Mouse (Mus musculus) liver, embryonic 16.5 days (tissue): Measurements from ENCODE around the gene Dlgap1. TPM values are rescaled to one million over a fixed set of nuclear protein-coding genes. Genes with fewer than 3 reads are reported as not detected.

Source experiments
- ATAC-seq: fragments of 200-750 bp; cut with Nextera tagmentation; 2 replicates; pipeline ENCODE4 v1.8.0; 2017; ENCODE audit warnings: low read depth, mild to moderate bottlenecking, moderate number of reproducible peaks, moderate library complexity
- H3K27ac ChIP-seq: fragments of 300-500 bp; sonication (generic); 2 replicates; pipeline ENCODE4 v1.5.1; 2014; ENCODE audit warnings: mild to moderate bottlenecking, low read length
- H3K27me3 ChIP-seq: fragments of 300-500 bp; sonication (generic); 2 replicates; pipeline ENCODE4 v1.6.1; 2014; ENCODE audit warnings: low read depth, low read length, mixed read lengths; ENCODE audit not compliant: control insufficient read depth, insufficient read depth
- H3K36me3 ChIP-seq: fragments of 300-500 bp; sonication (generic); 2 replicates; pipeline ENCODE4 v1.6.1; 2014; ENCODE audit warnings: mild to moderate bottlenecking; ENCODE audit not compliant: control insufficient read depth, insufficient read depth
- H3K4me1 ChIP-seq: fragments of 300-500 bp; sonication (generic); 2 replicates; pipeline ENCODE4 v1.6.1; 2014; ENCODE audit warnings: low read depth, low read length, mixed read lengths; ENCODE audit not compliant: control insufficient read depth
- H3K4me2 ChIP-seq: fragments of 300-500 bp; sonication (generic); 2 replicates; pipeline ENCODE4 v1.6.1; 2014; ENCODE audit warnings: low read depth, low read length, mixed read lengths
- H3K4me3 ChIP-seq: fragments of 300-500 bp; sonication (generic); 2 replicates; pipeline ENCODE4 v1.5.1; 2014; ENCODE audit warnings: low read depth, mild to moderate bottlenecking, low read length
- H3K9ac ChIP-seq: fragments of 300-500 bp; sonication (generic); 2 replicates; pipeline ENCODE4 v1.6.1; 2014; ENCODE audit warnings: low read depth, low read length
- H3K9me3 ChIP-seq: fragments of 300-500 bp; sonication (generic); replicated peaks from 2 replicates; pipeline ENCODE4 v1.6.1; 2016; ENCODE audit warnings: low read length; ENCODE audit not compliant: control insufficient read depth
- WGBS: fragments of 180-500 bp; shearing (Covaris S2); extraction: QIAGEN DNeasy Blood & Tissue Kit; methylation state at CpG from one replicate; pipeline ENCODE4 v1.1.7; 2014; ENCODE audit not compliant: insufficient replicate concordance; 5-methylcytosine and 5-hydroxymethylcytosine counted together
- polyA plus RNA-seq: library from polyadenylated mRNA; unstranded; fragments of >200 nt; fragmentation: Nextera tagmentation; extraction: Ambion mirVana; gene quantifications from 2 replicates; pipeline ENCODE4 v1.2.1, GENCODE M21; 2015

The Dlgap1 gene
- polyA plus RNA-seq, 1 experiment from 2014 or later, result 0.09 TPM

DNA sequence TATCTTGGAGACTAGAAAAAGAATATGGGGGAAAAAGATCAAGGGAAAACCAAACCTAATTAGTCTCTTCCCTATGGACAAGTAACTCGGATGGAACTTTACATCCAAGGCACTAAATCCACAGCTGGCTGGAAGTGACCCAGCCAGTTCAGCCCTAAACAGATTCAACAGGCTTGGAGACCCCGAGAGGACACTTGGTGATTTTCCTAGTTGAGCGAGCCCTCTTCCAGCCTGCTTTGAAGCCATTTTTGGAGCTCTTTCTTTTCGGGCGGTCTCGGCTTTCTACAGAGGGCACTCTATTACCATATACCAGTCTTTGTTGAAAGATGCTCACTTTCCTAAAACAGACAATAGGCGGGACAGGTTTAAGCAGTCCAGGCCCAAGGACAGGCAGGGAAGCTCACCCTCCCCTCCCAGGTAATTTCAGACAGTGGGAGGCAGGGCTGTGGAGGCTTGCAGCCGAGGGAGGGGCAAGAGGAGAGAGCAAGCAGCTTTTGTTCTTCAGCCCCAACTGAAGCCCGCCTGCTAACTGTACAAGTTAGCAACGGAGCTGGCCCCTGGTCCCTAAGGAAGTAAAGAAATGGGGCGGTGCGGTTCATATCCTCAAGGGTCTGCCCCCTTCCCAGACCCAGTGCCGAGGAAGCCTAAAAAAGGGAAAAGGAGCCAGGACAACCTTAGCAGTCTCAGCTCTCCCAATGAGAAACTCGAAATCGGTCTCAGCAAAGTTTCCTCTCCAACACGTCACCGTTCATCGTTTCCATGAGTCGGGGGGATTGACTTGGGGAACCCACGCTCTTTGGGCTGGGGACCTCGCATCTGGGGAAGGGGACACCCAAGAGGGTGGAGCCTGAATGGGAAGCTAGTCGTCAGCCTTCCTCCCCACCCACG lies 879.9 kb downstream of the Dlgap1 start:
- Histone ChIP-seq H3K27me3 (peaks cover 26% of the 10 kb centered on the region), H3K4me1 (peaks cover 18% of the 10 kb centered on the region), H3K9ac (peak overlapping the region; percentile 66), H3K9me3 (no peaks in the 10 kb centered on the region), H3K27ac (peak overlapping the region; percentile 88), H3K4me2 (peak overlapping the region; percentile 76), H3K4me3 (peak overlapping the region; percentile 70), H3K36me3 (no peaks in the 10 kb centered on the region)
- ATAC-seq, result no peak
- WGBS, result 1% methylated on average over 23 of the region's 23 CpGs

- peak overlapping the region; percentile 76 for H3K4me2 ChIP-seq
- H3K27me3 ChIP-seq, result peaks cover 31% of the 10 kb centered on the region
- H3K4me1 ChIP-seq, result peaks cover 20% of the 10 kb centered on the region
- H3K27ac ChIP-seq, result peak overlapping the region; percentile 88
- H3K4me3 ChIP-seq, result peak overlapping the region; percentile 70
- no peaks in the 10 kb centered on the region for H3K36me3 ChIP-seq
- no peaks in the 10 kb centered on the region for H3K9me3 ChIP-seq
- no peak for ATAC-seq
- WGBS, result under 1% methylated on average over 33 of the region's 33 CpGs
- H3K9ac ChIP-seq, result peak overlapping the region; percentile 66
These were observed 880.7 kb downstream of the Dlgap1 start for GRCm38 (mm10) chr17:70849399-70850232.

DNA sequence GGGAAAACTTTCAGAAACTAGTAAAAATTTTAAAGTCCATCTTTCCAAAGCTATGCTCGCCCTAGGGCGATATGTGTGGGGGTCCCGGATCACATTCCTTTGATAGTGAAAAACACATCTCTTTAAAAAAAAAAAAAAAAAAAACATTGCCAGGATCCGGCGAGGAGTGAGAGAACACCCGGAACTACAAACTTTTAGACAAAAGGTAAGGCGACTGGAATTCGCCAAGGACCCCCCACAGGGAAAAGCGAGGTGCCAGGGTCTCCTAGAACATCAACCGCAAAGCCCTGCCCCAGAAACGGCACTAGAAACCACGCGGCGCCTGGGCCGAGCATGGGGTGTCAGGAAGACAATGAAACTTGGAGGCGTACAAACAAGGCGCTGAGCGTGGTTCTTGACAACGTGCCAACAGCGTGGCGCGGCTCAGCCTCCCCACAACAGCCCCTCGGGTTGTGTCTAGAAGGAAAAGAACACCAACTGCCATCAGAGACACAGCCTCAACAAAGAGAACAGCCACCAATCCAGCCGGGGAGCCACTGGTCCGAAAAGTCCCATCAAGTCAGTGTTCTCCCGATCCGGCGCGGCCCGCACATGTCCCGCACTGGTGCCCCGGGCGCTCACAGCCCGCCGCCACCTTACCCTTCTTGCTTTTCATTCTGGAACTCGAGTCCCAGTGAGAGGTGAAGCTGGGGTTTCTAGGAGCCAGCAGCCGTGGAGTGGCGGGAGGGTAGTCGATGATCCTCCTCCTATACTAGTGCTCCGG lies 881.5 kb downstream of the Dlgap1 start:
- H3K4me1 ChIP-seq, result peaks cover 16% of the 10 kb centered on the region
- H3K36me3 ChIP-seq, result no peaks in the 10 kb centered on the region
- peak overlapping the region; percentile 70 for H3K4me3 ChIP-seq
- peak overlapping the region; percentile 66 for H3K9ac ChIP-seq
- H3K27me3 ChIP-seq, result peaks cover 31% of the 10 kb centered on the region
- ATAC-seq, result 0 out of 2 replicates have a peak, but pooled peaks have one; percentile 2
- peak overlapping the region; percentile 76 for H3K4me2 ChIP-seq
- H3K9me3 ChIP-seq, result no peaks in the 10 kb centered on the region
- under 1% methylated on average over 40 of the region's 40 CpGs for WGBS
- peak overlapping the region; percentile 88 for H3K27ac ChIP-seq

- WGBS, result under 1% methylated on average over 51 of the region's 54 CpGs
- Histone ChIP-seq H3K27me3 (peaks cover 31% of the 10 kb centered on the region), H3K9ac (peak overlapping the region; percentile 66)
These were observed 882.4 kb downstream of the Dlgap1 start for GRCm38 (mm10) chr17:70850996-70851991.

GRCm38 (mm10) chr17:70852011-70852685 lies 883.3 kb downstream of the Dlgap1 start:
- Histone ChIP-seq H3K4me3 (peak overlapping the region; percentile 70), H3K4me1 (peaks cover 10% of the 10 kb centered on the region), H3K4me2 (peak overlapping the region; percentile 76), H3K36me3 (no peaks in the 10 kb centered on the region), H3K9ac (peak overlapping the region; percentile 66), H3K27ac (peak overlapping the region; percentile 88), H3K9me3 (no peaks in the 10 kb centered on the region), H3K27me3 (peaks cover 31% of the 10 kb centered on the region)
- no peak for ATAC-seq
- under 1% methylated on average over 29 of the region's 29 CpGs for WGBS

More at GRCm38 (mm10) chr17:70850996-70851991, 882.4 kb downstream of the Dlgap1 start:
- peaks cover 11% of the 10 kb centered on the region for H3K4me1 ChIP-seq
- H3K27ac ChIP-seq, result peak overlapping the region; percentile 88
- H3K4me3 ChIP-seq, result peak overlapping the region; percentile 70
- peak; percentile 61 for ATAC-seq
- H3K4me2 ChIP-seq, result peak overlapping the region; percentile 76
- no peaks in the 10 kb centered on the region for H3K36me3 ChIP-seq
- H3K9me3 ChIP-seq, result no peaks in the 10 kb centered on the region

DNA sequence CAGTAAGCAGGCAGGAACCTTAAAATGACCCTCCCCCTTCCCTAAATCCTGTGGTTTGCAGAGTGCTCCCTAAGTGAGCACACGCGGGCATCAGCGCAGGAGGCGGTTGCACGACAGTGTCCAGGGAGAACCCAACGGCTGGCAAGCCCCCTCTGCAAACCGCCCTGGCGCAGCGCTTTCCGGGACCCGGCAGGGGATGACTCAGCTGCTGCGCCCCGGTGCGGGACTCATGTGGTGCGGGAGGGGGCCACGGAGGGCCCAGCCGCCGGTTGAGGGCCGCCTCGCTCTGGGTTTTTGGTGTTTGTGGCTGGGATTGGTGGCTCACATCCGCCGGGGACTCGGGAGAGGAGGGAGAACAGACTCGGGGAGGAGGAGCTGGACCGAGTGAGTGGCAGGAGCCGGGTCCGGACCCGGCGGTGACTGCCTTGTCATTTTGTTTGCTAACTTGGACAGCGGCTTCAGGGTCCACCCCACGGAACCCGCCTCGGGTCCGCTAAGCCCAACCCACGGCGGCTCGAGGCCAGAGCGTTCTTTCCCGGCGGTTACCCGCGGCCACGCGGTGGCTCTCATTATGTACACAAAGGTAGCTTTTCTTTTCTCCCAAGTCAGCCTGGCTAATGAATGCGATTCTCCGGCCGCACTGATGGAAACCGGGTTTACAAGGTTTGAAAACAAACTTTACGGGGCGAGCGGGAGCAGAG lies 884.0 kb downstream of the Dlgap1 start:
- peak; percentile 74 for ATAC-seq
- under 1% methylated on average over 51 of the region's 51 CpGs for WGBS
- peaks cover 31% of the 10 kb centered on the region for H3K27me3 ChIP-seq

DNA sequence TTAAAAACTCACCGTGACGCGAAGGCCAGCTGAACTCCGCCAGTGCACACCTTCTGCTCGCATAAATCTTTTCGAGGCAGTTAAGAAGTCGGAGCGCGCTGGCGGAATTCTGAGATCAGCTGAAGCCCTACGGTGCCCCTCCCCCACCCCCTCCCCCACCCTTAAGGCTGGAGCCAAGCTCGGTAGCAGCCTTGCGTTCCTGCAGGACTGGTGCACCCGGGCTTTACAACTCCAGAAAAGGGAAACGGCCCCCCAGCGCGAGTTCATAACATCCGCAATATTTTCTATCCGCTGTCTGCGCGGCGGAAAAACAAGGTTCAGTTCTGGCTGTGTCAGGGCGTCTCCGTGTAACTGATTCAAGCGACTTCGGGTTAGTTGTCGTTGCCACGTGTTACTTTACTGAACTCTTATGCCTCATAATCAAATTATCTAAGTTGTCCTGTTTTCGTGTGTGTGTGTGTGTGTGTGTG lies 884.6 kb downstream of the Dlgap1 start, which contains the start of gene Tgif1:
Tgif1 (minus strand) TSS at position 111 of the 470 bp plus-strand sequence.
- Histone ChIP-seq H3K9ac (peak within 1 kb of the TSS; percentile 43), H3K27ac (peak within 1 kb of the TSS; percentile 88), H3K4me2 (peak within 1 kb of the TSS; percentile 76), H3K4me1 (peaks cover 4% of the 10 kb centered on the region; the same call in 1 of the 2 replicates), H3K36me3 (no peaks in the 10 kb centered on the region), H3K4me3 (peak within 1 kb of the TSS; percentile 70), H3K27me3 (peaks cover 31% of the 10 kb centered on the region), H3K9me3 (no peaks in the 10 kb centered on the region)
- WGBS, result under 1% methylated on average over 29 of the region's 29 CpGs
- no peak for ATAC-seq

More for the DNA sequence above, 884.0 kb downstream of the Dlgap1 start:
- Histone ChIP-seq H3K4me2 (peak overlapping the region; percentile 76), H3K4me3 (peak overlapping the region; percentile 70), H3K27ac (peak overlapping the region; percentile 88), H3K9me3 (no peaks in the 10 kb centered on the region), H3K4me1 (peaks cover 7% of the 10 kb centered on the region), H3K9ac (peak overlapping the region; percentile 43), H3K36me3 (no peaks in the 10 kb centered on the region)
